Mouse (Mus musculus) right cerebral cortex, postnatal 25 days (tissue): ENCODE data around the gene Ipo4.

Experiments used
- DNase-seq: peaks from one replicate; pipeline ENCODE4 v3.0.0; 2022

The Ipo4 gene

GRCm38 (mm10) chr14:55635523-55636007 is at the start of gene Ipo4:
Ipo4 (minus strand) TSS chr14:55635957.
- peak; percentile 88 for DNase-seq

- no peak for DNase-seq
These were observed 46.3 kb upstream of the Ipo4 start for GRCm38 (mm10) chr14:55682118-55682493.

GRCm38 (mm10) chr14:55681160-55682117 is 45.7 kb upstream of the Ipo4 start, which contains the start of gene Tinf2:
Tinf2 (minus strand) TSS chr14:55681820.
- peak; percentile 96 for DNase-seq

- no peak for DNase-seq
These were observed 41.9 kb upstream of the Ipo4 start for GRCm38 (mm10) chr14:55677615-55678014.

- no peak for DNase-seq
These were observed 36.9 kb upstream of the Ipo4 start for GRCm38 (mm10) chr14:55672741-55673060.

GRCm38 (mm10) chr14:55671833-55672740 is 36.3 kb upstream of the Ipo4 start, which contains the start of the genes Gmpr2 and Nedd8:
Gmpr2 (plus strand) TSS chr14:55671941.
Nedd8 (minus strand) TSS chr14:55672124.
- peak; percentile 93 for DNase-seq

- DNase-seq, result no peak
These were observed 35.7 kb upstream of the Ipo4 start for GRCm38 (mm10) chr14:55671486-55671832.

- DNase-seq, result no peak
These were observed 24.9 kb upstream of the Ipo4 start for GRCm38 (mm10) chr14:55660636-55661035.

- DNase-seq, result peak; percentile 84
These were observed 24.3 kb upstream of the Ipo4 start, which contains the start of gene Mdp1 for GRCm38 (mm10) chr14:55659960-55660573. Mdp1 (minus strand) TSS chr14:55660508.

GRCm38 (mm10) chr14:55658011-55658410 is 22.3 kb upstream of the Ipo4 start:
- DNase-seq, result no peak

GRCm38 (mm10) chr14:55656935-55657334 is 21.2 kb upstream of the Ipo4 start:
- DNase-seq, result no peak

GRCm38 (mm10) chr14:55651528-55651927 is 15.8 kb upstream of the Ipo4 start:
- DNase-seq, result no peak

GRCm38 (mm10) chr14:55649884-55650283 is 14.1 kb upstream of the Ipo4 start, which contains the start of gene Tssk4:
Tssk4 (plus strand) TSS chr14:55650184.
- DNase-seq, result no peak

- DNase-seq, result no peak
These were observed 8.6 kb upstream of the Ipo4 start for GRCm38 (mm10) chr14:55644261-55644888.

GRCm38 (mm10) chr14:55643060-55643907 is 7.5 kb upstream of the Ipo4 start, which contains the start of gene Tm9sf1:
Tm9sf1 (minus strand) TSS chr14:55643806.
- DNase-seq, result peak; percentile 93

GRCm38 (mm10) chr14:55642679-55643059 is 6.9 kb upstream of the Ipo4 start:
- no peak for DNase-seq

GRCm38 (mm10) chr14:55641291-55641690 is 5.5 kb upstream of the Ipo4 start:
- no peak for DNase-seq

GRCm38 (mm10) chr14:55640816-55641215 is 5.1 kb upstream of the Ipo4 start:
- no peak for DNase-seq

- no peak for DNase-seq
These were observed 2.0 kb upstream of the Ipo4 start, which contains the start of gene Gm49378 for GRCm38 (mm10) chr14:55637795-55638194. Gm49378 (minus strand) TSS chr14:55637895.

- no peak for DNase-seq
These were observed 759 bp downstream of the Ipo4 start for GRCm38 (mm10) chr14:55634874-55635522.

GRCm38 (mm10) chr14:55629312-55629711 is 6.4 kb downstream of the Ipo4 start:
- no peak for DNase-seq
